Comparison of ENCODE assay signal across 9 mouse cellular contexts in the genomic region with DNA sequence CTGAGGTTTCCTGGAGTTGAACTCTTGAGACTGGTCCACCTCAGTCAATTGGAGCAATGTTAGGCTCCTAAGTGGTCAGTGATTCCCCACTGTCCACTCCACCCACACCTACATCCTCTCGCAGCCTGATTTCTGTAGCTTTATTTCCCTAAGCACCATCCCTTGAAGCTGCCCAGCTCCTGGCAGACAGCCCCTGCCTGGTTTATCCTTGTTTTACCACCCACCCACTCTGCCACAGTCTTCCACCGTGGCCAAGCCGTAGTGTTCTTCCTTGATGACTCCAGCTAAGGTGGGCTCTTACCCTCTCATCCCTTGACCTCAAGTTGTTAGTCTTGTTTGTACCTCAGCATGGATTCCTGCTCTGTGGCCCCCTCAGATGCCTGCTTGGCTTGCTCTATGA. TPM values are rescaled to one million over a fixed set of nuclear protein-coding genes. Genes with fewer than 3 reads are reported as not detected.
A peak's percentile ranks its signal among the peaks of the same experiment; 100 is the strongest.
DNase-seq lines count a peak whose midpoint lies in the region; ATAC-seq lines count a peak whose summit lies in the region.
"Had no signal": no experiment of that assay in that cellular context is flagged by ENCODE, and none has a peak within 500 bp of the region (broad histone marks: within the 10 kb centered on the region; RNA-seq: fewer than 3 reads in every experiment).

No protein-coding gene starts in this region.

- no peaks in the 10 kb centered on the region for H3K36me3 ChIP-seq in hindbrain, embryonic 14.5 days (replicated peaks; ENCODE audit: control insufficient read depth, insufficient read depth)
- H3K36me3 ChIP-seq in neural tube, embryonic 12.5 days, result no peaks in the 10 kb centered on the region
- H3K36me3 ChIP-seq: liver, embryonic 15.5 days had no signal

- peak overlapping the region; percentile 74 for H3K4me2 ChIP-seq in hindbrain, embryonic 14.5 days (replicated peaks)
- peak overlapping the region; percentile 33 for H3K4me2 ChIP-seq in neural tube, embryonic 12.5 days (replicated peaks)
- H3K4me2 ChIP-seq: liver, embryonic 15.5 days had no signal

- peak; percentile 2 to 19 for DNase-seq in left cerebral cortex, adult 8-10 months (ENCODE audit: low spot score in 2 of 2)
- DNase-seq in left cerebral cortex, adult 9 months (ENCODE audit: low spot score in 2 of 2), result no peak
- DNase-seq in cerebellum, adult 9-11 months, result peak; percentile 47
- no peak for DNase-seq in hindbrain, embryonic 14.5 days (ENCODE audit: low spot score)
- no peak for DNase-seq in liver
- no peak for DNase-seq in urinary bladder, postnatal 10 days (ENCODE audit: low spot score)

- H3K9ac ChIP-seq in hindbrain, embryonic 14.5 days, result no peak overlapping the region
- H3K9ac ChIP-seq in neural tube, embryonic 12.5 days, result no peak overlapping the region
- H3K9ac ChIP-seq: liver, embryonic 15.5 days had no signal

- H3K4me1 ChIP-seq in hindbrain, embryonic 14.5 days (replicated peaks; ENCODE audit: control insufficient read depth, insufficient read depth, low read length), result peaks cover 56% of the 10 kb centered on the region
- peaks cover 80% of the 10 kb centered on the region for H3K4me1 ChIP-seq in neural tube, embryonic 12.5 days
- H3K4me1 ChIP-seq: liver, embryonic 15.5 days had no signal

- no peak for ATAC-seq in hindbrain, embryonic 14.5 days (ENCODE audit: low FRiP score)
- ATAC-seq in neural tube, embryonic 12.5 days (ENCODE audit: low FRiP score, low read depth), result no peak

- H3K27ac ChIP-seq in hindbrain, embryonic 14.5 days, result no peak overlapping the region
- no peak overlapping the region for H3K27ac ChIP-seq in neural tube, embryonic 12.5 days
- H3K27ac ChIP-seq: liver, embryonic 15.5 days had no signal

- 82% methylated on average over 3 of the region's 3 CpGs for WGBS in hindbrain, embryonic 14.5 days
- WGBS in neural tube, embryonic 12.5 days, result 80% methylated on average over 3 of the region's 3 CpGs

- H3K4me3 ChIP-seq in hindbrain, embryonic 14.5 days (replicated peaks; ENCODE audit: low read length), result no peak overlapping the region
- H3K4me3 ChIP-seq in neural tube, embryonic 12.5 days, result no peak overlapping the region
- H3K4me3 ChIP-seq: liver, embryonic 15.5 days had no signal

- no peaks in the 10 kb centered on the region for H3K9me3 ChIP-seq in hindbrain, embryonic 14.5 days (ENCODE audit: control insufficient read depth, low read length)
- no peaks in the 10 kb centered on the region for H3K9me3 ChIP-seq in neural tube, embryonic 12.5 days
- H3K9me3 ChIP-seq: liver, embryonic 15.5 days had no signal

- H3K27me3 ChIP-seq in hindbrain, embryonic 14.5 days (ENCODE audit: control insufficient read depth, insufficient read depth, low read length), result no peaks in the 10 kb centered on the region
- H3K27me3 ChIP-seq in neural tube, embryonic 12.5 days (replicated peaks), result peaks cover 7% of the 10 kb centered on the region; the same call in 1 of the 2 replicates

RNA-seq across cellular contexts. Expression of a gene that starts 4.1 kb away (rescaled TPM):
- total RNA-seq in left cerebral cortex, adult 8-10 months (2022), result 100 to 1,000 TPM; 215 to 224 (median 220) TPM
- 169 and 172 TPM in 2 replicates for polyA plus RNA-seq in hindbrain, embryonic 14.5 days (2014; fragmentation: Nextera tagmentation; extraction: Ambion mirVana)
- 147 and 159 TPM in 2 replicates for polyA plus RNA-seq in neural tube, embryonic 12.5 days (2016; fragmentation: Nextera tagmentation; extraction: Ambion mirVana)
- total RNA-seq: granulocyte monocyte progenitor cell, adult 5-6 weeks had no signal

Comparison
In these comparisons a context has a peak if more than half of its experiments do, and no peak if none do; other contexts are left out.
1. DNase-seq: peak in left cerebral cortex, adult 8-10 months (2 of 2) and cerebellum, adult 9-11 months (single experiment); none in left cerebral cortex, adult 9 months (0 of 2), hindbrain, embryonic 14.5 days (single experiment), liver (single experiment) and urinary bladder, postnatal 10 days (single experiment).